Mouse (Mus musculus) CD4-positive naive resting alpha-beta T cell, adult 57 days (primary cell): Measurements from ENCODE around the gene Scnn1a. TPM values are rescaled to one million over a fixed set of nuclear protein-coding genes. Genes with fewer than 3 reads are reported as not detected.

ENCODE experiments used
- total RNA-seq: library from RNA; stranded (reverse); gene quantifications from one replicate; pipeline ENCODE4 v1.2.4, GENCODE M21; 2023

Gene Scnn1a
- 0.47 TPM for total RNA-seq

GRCm38 (mm10) chr6:125320323-125320722 is at the start of gene Scnn1a:
Scnn1a (plus strand) TSS chr6:125320659.

GRCm38 (mm10) chr6:125285890-125286289 is 34.6 kb upstream of the Scnn1a start, which contains the start of gene Tuba3a:
Tuba3a (minus strand) TSS chr6:125286042.

GRCm38 (mm10) chr6:125313546-125314230 is 6.8 kb upstream of the Scnn1a start, which contains the start of gene Ltbr:
Ltbr (minus strand) TSS chr6:125313885.

GRCm38 (mm10) chr6:125348721-125349574 is 28.5 kb downstream of the Scnn1a start, which contains the start of gene Tnfrsf1a:
Tnfrsf1a (plus strand) TSS chr6:125349362.

GRCm38 (mm10) chr6:125380372-125381360 is 60.2 kb downstream of the Scnn1a start, which contains the start of gene Plekhg6:
Plekhg6 (minus strand) TSS chr6:125380793.

Other genes with a start within 250 kb of the Scnn1a start
- 314 TPM for gene Chd4, start 224.7 kb upstream of the Scnn1a start, total RNA-seq
- gene Nop2, start 188.8 kb upstream of the Scnn1a start, total RNA-seq: 41.2 TPM
- 37.3 TPM for gene Iffo1, start 175.4 kb upstream of the Scnn1a start, total RNA-seq
- 424 TPM for gene Gapdh, start 154.2 kb upstream of the Scnn1a start, total RNA-seq
- 30.5 TPM for gene Ncapd2, start 129.0 kb upstream of the Scnn1a start, total RNA-seq
- 21.1 TPM for gene Mrpl51, start 128.9 kb upstream of the Scnn1a start, total RNA-seq
- 134 TPM for gene Vamp1, start 105.1 kb upstream of the Scnn1a start, total RNA-seq
- gene Tapbpl, start 88.8 kb upstream of the Scnn1a start, total RNA-seq: 29.8 TPM
- gene Cd27, start 83.6 kb upstream of the Scnn1a start, total RNA-seq: 248 TPM
- not detected for gene Tuba3a, start 34.6 kb upstream of the Scnn1a start, total RNA-seq
- 3.3 TPM for gene Ltbr, start 6.8 kb upstream of the Scnn1a start, total RNA-seq
- 64.8 TPM for gene Tnfrsf1a, start 28.7 kb downstream of the Scnn1a start, total RNA-seq
- not detected for gene Plekhg6, start 60.1 kb downstream of the Scnn1a start, total RNA-seq
- gene Cd9, start 174.1 kb downstream of the Scnn1a start, total RNA-seq: 36.6 TPM
- gene Vwf, start 226.1 kb downstream of the Scnn1a start, total RNA-seq: 0.92 TPM